ENCODE assay signal across 8 mouse cellular contexts in the genomic region with DNA sequence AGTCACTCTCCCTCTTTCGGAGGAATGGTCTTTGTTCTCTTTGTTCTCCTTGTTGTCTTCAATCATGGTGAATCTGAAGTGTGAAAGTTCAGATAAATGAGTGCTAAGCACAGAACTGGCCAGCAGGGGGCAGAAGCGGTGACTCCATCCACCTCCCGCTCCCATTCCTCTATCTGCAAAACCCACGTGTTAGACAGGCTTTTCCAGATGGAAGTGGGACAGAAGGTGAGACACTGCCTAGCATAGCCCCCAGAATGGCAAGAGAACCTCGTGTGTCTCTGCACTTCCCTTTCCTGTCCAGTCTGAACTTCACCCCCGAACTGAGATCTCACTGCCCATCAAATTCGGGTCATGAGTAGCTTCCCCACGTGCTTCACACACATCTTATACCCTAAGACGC. TPM values are rescaled to one million over a fixed set of nuclear protein-coding genes. Genes with fewer than 3 reads are reported as not detected.
A peak's percentile ranks its signal among the peaks of the same experiment; 100 is the strongest.
DNase-seq lines count a peak whose midpoint lies in the region; ATAC-seq and TF ChIP-seq lines count a peak whose summit lies in the region.

No protein-coding gene starts in this region.

- 35% methylated on average over 9 of the region's 9 CpGs for WGBS in forebrain, embryonic 11.5 days
- WGBS in forebrain, embryonic 16.5 days, result 38% methylated on average over 9 of the region's 9 CpGs
- WGBS in lung, embryonic 14.5 days, result 29% methylated on average over 9 of the region's 9 CpGs
- 37% methylated on average over 9 of the region's 9 CpGs for whole genome bisulfite sequencing in embryonic facial prominence, embryonic 11.5 days

- peak; percentile 79 for DNase-seq in forebrain, embryonic 11.5 days (ENCODE audit: low spot score)
- DNase-seq in lung, embryonic 14.5 days, result peak; percentile 54
- no peak for DNase-seq in lung, adult 18-20 months
- DNase-seq in R1 (ENCODE audit: low read depth, low spot score), result peak; percentile 69
- DNase-seq in embryonic facial prominence, embryonic 11.5 days (ENCODE audit: low spot score), result peak; percentile 59
- DNase-seq in naive thymus-derived CD4-positive, alpha-beta T cell, adult 2 months (ENCODE audit: low read depth), result peak; percentile 18
- no peak for DNase-seq in ovary, adult 18-20 months (ENCODE audit: low spot score)

- H3K4me1 ChIP-seq in forebrain, embryonic 11.5 days (replicated peaks; ENCODE audit: control insufficient read depth, insufficient read depth, low read length), result no peaks in the 10 kb centered on the region; the same call in 1 of the 2 replicates
- H3K4me1 ChIP-seq in forebrain, embryonic 16.5 days (replicated peaks; ENCODE audit: control insufficient read depth, insufficient read depth, low read length), result 0 out of 2 replicates have a peak, but pooled peaks cover 9% of the 10 kb centered on the region
- no peaks in the 10 kb centered on the region for H3K4me1 ChIP-seq in lung, embryonic 14.5 days (ENCODE audit: insufficient read depth)
- no peaks in the 10 kb centered on the region for H3K4me1 ChIP-seq in embryonic facial prominence, embryonic 11.5 days (ENCODE audit: control insufficient read depth, insufficient read depth, low read length)

- no peak overlapping the region for H3K4me3 ChIP-seq in forebrain, embryonic 11.5 days (ENCODE audit: low read depth, low read length)
- no peak overlapping the region for H3K4me3 ChIP-seq in forebrain, embryonic 16.5 days (replicated peaks; ENCODE audit: low read length)
- no peak overlapping the region for H3K4me3 ChIP-seq in lung, embryonic 14.5 days (ENCODE audit: low read depth, low read length)
- H3K4me3 ChIP-seq in embryonic facial prominence, embryonic 11.5 days (ENCODE audit: low read depth, low read length), result no peak overlapping the region

- H3K36me3 ChIP-seq in forebrain, embryonic 11.5 days (ENCODE audit: control insufficient read depth, insufficient read depth, low read length), result no peaks in the 10 kb centered on the region
- no peaks in the 10 kb centered on the region for H3K36me3 ChIP-seq in forebrain, embryonic 16.5 days (ENCODE audit: control insufficient read depth, insufficient read depth)
- no peaks in the 10 kb centered on the region for H3K36me3 ChIP-seq in lung, embryonic 14.5 days (ENCODE audit: insufficient read depth)
- no peaks in the 10 kb centered on the region for H3K36me3 ChIP-seq in embryonic facial prominence, embryonic 11.5 days (replicated peaks; ENCODE audit: control insufficient read depth, insufficient read depth, low read depth, low read length)

- H3K9me3 ChIP-seq in forebrain, embryonic 11.5 days (ENCODE audit: control insufficient read depth, low read length), result no peaks in the 10 kb centered on the region
- no peaks in the 10 kb centered on the region for H3K9me3 ChIP-seq in forebrain, embryonic 16.5 days (ENCODE audit: control insufficient read depth, low read length)
- H3K9me3 ChIP-seq in lung, embryonic 14.5 days (ENCODE audit: low read depth, low read length), result no peaks in the 10 kb centered on the region
- H3K9me3 ChIP-seq in embryonic facial prominence, embryonic 11.5 days (replicated peaks; ENCODE audit: control insufficient read depth, low read length), result no peaks in the 10 kb centered on the region

- H3K9ac ChIP-seq in forebrain, embryonic 11.5 days (ENCODE audit: low read length), result no peak overlapping the region
- no peak overlapping the region for H3K9ac ChIP-seq in forebrain, embryonic 16.5 days (replicated peaks; ENCODE audit: low read depth, low read length)
- no peak overlapping the region for H3K9ac ChIP-seq in lung, embryonic 14.5 days
- H3K9ac ChIP-seq in embryonic facial prominence, embryonic 11.5 days (replicated peaks; ENCODE audit: low read length), result no peak overlapping the region

- TF ChIP-seq CTCF in lung, embryonic 14.5 days (IDR thresholded peaks at IDR 0.05; ENCODE audit: low read depth), result peak; percentile 77

- no peak for ATAC-seq in forebrain, embryonic 11.5 days (replicated peaks; ENCODE audit: low FRiP score)
- no peak for ATAC-seq in forebrain, embryonic 16.5 days
- no peak for ATAC-seq in lung, embryonic 14.5 days (ENCODE audit: insufficient read depth)
- no peak for ATAC-seq in embryonic facial prominence, embryonic 11.5 days (replicated peaks; ENCODE audit: insufficient number of reproducible peaks, low FRiP score, low TSS enrichment, low read depth)

- H3K27me3 ChIP-seq in forebrain, embryonic 11.5 days (ENCODE audit: control insufficient read depth, insufficient read depth, low read length), result peaks cover 7% of the 10 kb centered on the region
- peaks cover 7% of the 10 kb centered on the region; the same call in 1 of the 2 replicates for H3K27me3 ChIP-seq in forebrain, embryonic 16.5 days (replicated peaks; ENCODE audit: control insufficient read depth, insufficient read depth, low read length)
- H3K27me3 ChIP-seq in lung, embryonic 14.5 days (ENCODE audit: insufficient read depth, low read length), result peaks cover 16% of the 10 kb centered on the region
- H3K27me3 ChIP-seq in embryonic facial prominence, embryonic 11.5 days (ENCODE audit: control insufficient read depth, insufficient read depth, low read length), result no peaks in the 10 kb centered on the region

- H3K4me2 ChIP-seq in forebrain, embryonic 11.5 days (ENCODE audit: low read depth, low read length, severe bottlenecking), result no peak overlapping the region
- H3K4me2 ChIP-seq in forebrain, embryonic 16.5 days (ENCODE audit: low read length), result no peak overlapping the region
- H3K4me2 ChIP-seq in lung, embryonic 14.5 days, result no peak overlapping the region
- no peak overlapping the region for H3K4me2 ChIP-seq in embryonic facial prominence, embryonic 11.5 days (ENCODE audit: low read depth, low read length)

- H3K27ac ChIP-seq in forebrain, embryonic 11.5 days (ENCODE audit: low read depth, low read length), result no peak overlapping the region
- H3K27ac ChIP-seq in forebrain, embryonic 16.5 days (ENCODE audit: low read length), result no peak overlapping the region
- no peak overlapping the region for H3K27ac ChIP-seq in lung, embryonic 14.5 days (ENCODE audit: low read depth)
- H3K27ac ChIP-seq in embryonic facial prominence, embryonic 11.5 days (replicated peaks; ENCODE audit: low read depth, low read length), result no peak overlapping the region

RNA-seq across cellular contexts. Expression of gene Tph1, which starts 7.1 kb away (rescaled TPM):
- polyA plus RNA-seq in forebrain, embryonic 11.5 days (2014; fragmentation: Nextera tagmentation; extraction: Ambion mirVana), result 0.13 and 0.19 TPM in 2 replicates
- polyA plus RNA-seq in forebrain, embryonic 16.5 days (2015; fragmentation: Nextera tagmentation; extraction: Ambion mirVana), result 0.35 and 0.93 TPM in 2 replicates
- polyA plus RNA-seq in lung, embryonic 14.5 days (2014; fragmentation: Nextera tagmentation; extraction: Ambion mirVana), result 0.54 TPM in 1 of 2 replicates, not detected in the other
- 0.29 and 0.66 TPM in 2 replicates for polyA plus RNA-seq in embryonic facial prominence, embryonic 11.5 days (2014; fragmentation: Nextera tagmentation; extraction: Ambion mirVana)

RNA-seq across cellular contexts. Expression of gene Sergef, which starts 25.6 kb away (rescaled TPM):
- polyA plus RNA-seq in forebrain, embryonic 11.5 days (2014; fragmentation: Nextera tagmentation; extraction: Ambion mirVana), result 17.6 and 18.7 TPM in 2 replicates
- 27.2 and 32.6 TPM in 2 replicates for polyA plus RNA-seq in forebrain, embryonic 16.5 days (2015; fragmentation: Nextera tagmentation; extraction: Ambion mirVana)
- 10.6 and 12.7 TPM in 2 replicates for polyA plus RNA-seq in lung, embryonic 14.5 days (2014; fragmentation: Nextera tagmentation; extraction: Ambion mirVana)
- 10.8 and 11.6 TPM in 2 replicates for polyA plus RNA-seq in embryonic facial prominence, embryonic 11.5 days (2014; fragmentation: Nextera tagmentation; extraction: Ambion mirVana)

RNA-seq across cellular contexts. Expression of gene Saal1, which starts 45.2 kb away (rescaled TPM):
- 45.3 and 47.0 TPM in 2 replicates for polyA plus RNA-seq in forebrain, embryonic 11.5 days (2014; fragmentation: Nextera tagmentation; extraction: Ambion mirVana)
- polyA plus RNA-seq in forebrain, embryonic 16.5 days (2015; fragmentation: Nextera tagmentation; extraction: Ambion mirVana), result 20.8 and 22.3 TPM in 2 replicates
- 35.8 and 38.6 TPM in 2 replicates for polyA plus RNA-seq in lung, embryonic 14.5 days (2014; fragmentation: Nextera tagmentation; extraction: Ambion mirVana)
- polyA plus RNA-seq in embryonic facial prominence, embryonic 11.5 days (2014; fragmentation: Nextera tagmentation; extraction: Ambion mirVana), result 45.6 and 51.7 TPM in 2 replicates

RNA-seq across cellular contexts. Expression of gene Saa3, which starts 50.3 kb away (rescaled TPM):
- not detected in 2 replicates for polyA plus RNA-seq in forebrain, embryonic 11.5 days (2014; fragmentation: Nextera tagmentation; extraction: Ambion mirVana)
- 0.33 TPM in 1 of 2 replicates, not detected in the other for polyA plus RNA-seq in forebrain, embryonic 16.5 days (2015; fragmentation: Nextera tagmentation; extraction: Ambion mirVana)
- 0.08 TPM in 1 of 2 replicates, not detected in the other for polyA plus RNA-seq in lung, embryonic 14.5 days (2014; fragmentation: Nextera tagmentation; extraction: Ambion mirVana)
- polyA plus RNA-seq in embryonic facial prominence, embryonic 11.5 days (2014; fragmentation: Nextera tagmentation; extraction: Ambion mirVana), result not detected in 2 replicates

Comparison
In these comparisons a context has a peak if more than half of its experiments do, and no peak if none do; other contexts are left out.
1. DNase-seq: peak in forebrain, embryonic 11.5 days (single experiment), lung, embryonic 14.5 days (single experiment), R1 (single experiment), embryonic facial prominence, embryonic 11.5 days (single experiment) and naive thymus-derived CD4-positive, alpha-beta T cell, adult 2 months (single experiment); none in lung, adult 18-20 months (0 of 2) and ovary, adult 18-20 months (single experiment).